Mouse (Mus musculus) MEL (cell line): Measurements from ENCODE around the gene Dnajc5g. TPM values are rescaled to one million over a fixed set of nuclear protein-coding genes. Genes with fewer than 3 reads are reported as not detected.

Experiments
- GABPA ChIP-seq: IDR thresholded peaks from 2 replicates; pipeline ENCODE4 v1.6.1; 2012; ENCODE audit warnings: low read depth, mild to moderate bottlenecking, inconsistent platforms, low read length, improper control_type of control experiment, moderate library complexity
- POLR2A ChIP-seq, 2 experiments: IDR thresholded peaks; 2 replicates each; pipeline ENCODE4 v1.6.1; 2011 to 2012; ENCODE audit warnings: low read length in 2 of 2, mild to moderate bottlenecking in 2 of 2, control low read depth in 1 of 2, improper control_type of control experiment in 1 of 2, low read depth in 1 of 2, moderate library complexity in 1 of 2; ENCODE audit not compliant: control insufficient read depth in 1 of 2, insufficient read depth in 1 of 2, poor library complexity in 1 of 2
- polyA plus RNA-seq, 2 experiments: library from polyadenylated mRNA; stranded (reverse) in 1 of 2; unstranded in 1 of 2; fragments of >175 nt in 1 of 2; fragments of >200 nt in 1 of 2; gene quantifications; 2 replicates each; pipeline versions ENCODE4 v1.2.1 to v1.2.4; 2012; ENCODE audit warnings: low replicate concordance in 2 of 2, low read depth in 1 of 2; ENCODE audit not compliant: insufficient read length in 2 of 2, insufficient read depth in 1 of 2, missing spikeins in 1 of 2
- total RNA-seq: library from RNA; depleted of rRNA; stranded (reverse); fragments of 300-350 nt; gene quantifications from 2 replicates; pipeline ENCODE4 v1.2.3, GENCODE M21; 2012; rRNA removed

Gene Dnajc5g
- total and polyA plus RNA-seq, 3 experiments, result not detected

DNA sequence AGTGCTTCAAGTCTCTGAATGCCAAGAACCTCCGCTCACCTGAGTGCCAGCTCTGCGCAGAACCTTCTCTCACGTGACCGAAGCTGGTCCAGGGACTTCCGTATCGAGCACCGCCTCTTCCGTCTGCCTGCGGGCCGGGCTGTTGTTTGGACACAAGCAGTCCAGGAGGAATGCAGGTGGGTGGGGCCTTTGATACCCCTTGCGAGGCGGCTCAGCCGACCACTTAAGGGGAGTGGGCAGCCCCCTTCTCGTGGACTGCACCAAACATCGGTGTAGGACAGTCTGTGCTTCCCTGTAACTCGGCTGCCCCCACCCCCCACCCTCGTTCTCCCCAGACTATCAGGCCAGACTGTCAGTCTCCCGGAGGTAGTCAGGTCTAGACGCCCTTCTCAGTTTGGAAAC, 48.1 kb downstream of the Dnajc5g start, which contains the start of gene Mpv17 (continued):
- TF ChIP-seq POLR2A (IDR thresholded peaks at IDR 0.05; ENCODE audit: control insufficient read depth in 1 of 2, insufficient read depth in 1 of 2, low read depth in 1 of 2, low read length in 2 of 2, poor library complexity in 1 of 2) (peak in 1 of 2 experiments; percentile 83; a peak in 2 of 4 replicates), GABPA (no peak)

Other genes with a start within 250 kb of the Dnajc5g start
- gene Tmem214, start 238.3 kb upstream of the Dnajc5g start, total RNA-seq, result 41.3 and 50.5 TPM in 2 replicates
- gene Tmem214, start 238.3 kb upstream of the Dnajc5g start, polyA plus RNA-seq, result 100 to 1,000 TPM; 101 to 170 TPM
- gene Agbl5, start 217.6 kb upstream of the Dnajc5g start, total RNA-seq, result 10.6 and 12.8 TPM in 2 replicates
- 10 to 100 TPM in 1 of 2 experiments, not detected in 1; 45.0 TPM for gene Agbl5, start 217.6 kb upstream of the Dnajc5g start, polyA plus RNA-seq
- gene Ost4, start 198.5 kb upstream of the Dnajc5g start, total RNA-seq, result 296 and 321 TPM in 2 replicates
- 100 to 1,000 TPM; 220 to 478 TPM for gene Ost4, start 198.5 kb upstream of the Dnajc5g start, polyA plus RNA-seq
- gene Emilin1, start 192.9 kb upstream of the Dnajc5g start, total RNA-seq, result 1.3 and 1.5 TPM in 2 replicates
- gene Emilin1, start 192.9 kb upstream of the Dnajc5g start, polyA plus RNA-seq, result 1 to 10 TPM in 1 of 2 experiments, not detected in 1; 2.0 TPM
- gene Khk, start 184.9 kb upstream of the Dnajc5g start, total RNA-seq, result 268 and 308 TPM in 2 replicates
- 100 to 1,000 TPM in 1 of 2 experiments, not detected in 1; 461 TPM for gene Khk, start 184.9 kb upstream of the Dnajc5g start, polyA plus RNA-seq
- not detected in 2 replicates for gene Cgref1, start 160.7 kb upstream of the Dnajc5g start, total RNA-seq
- 1 to 10 TPM in 1 of 2 experiments, not detected in 1; 1.4 TPM for gene Cgref1, start 160.7 kb upstream of the Dnajc5g start, polyA plus RNA-seq
- gene Preb, start 145.9 kb upstream of the Dnajc5g start, total RNA-seq, result 141 and 143 TPM in 2 replicates
- 100 to 1,000 TPM in 1 of 2 experiments, not detected in 1; 247 TPM for gene Preb, start 145.9 kb upstream of the Dnajc5g start, polyA plus RNA-seq
- 0.03 and 0.08 TPM in 2 replicates for gene Tcf23, start 137.6 kb upstream of the Dnajc5g start, total RNA-seq
- gene Tcf23, start 137.6 kb upstream of the Dnajc5g start, polyA plus RNA-seq, result under 1 TPM in 1 of 2 experiments, not detected in 1; 0.07 TPM
- gene Atraid, start 58.0 kb upstream of the Dnajc5g start, total RNA-seq, result 31.7 and 37.2 TPM in 2 replicates
- 10 to 100 TPM in 1 of 2 experiments, not detected in 1; 58.0 TPM for gene Atraid, start 58.0 kb upstream of the Dnajc5g start, polyA plus RNA-seq
- 25.6 and 34.5 TPM in 2 replicates for gene Slc5a6, start 57.4 kb upstream of the Dnajc5g start, total RNA-seq
- gene Slc5a6, start 57.4 kb upstream of the Dnajc5g start, polyA plus RNA-seq, result 10 to 100 TPM in 1 of 2 experiments, not detected in 1; 41.7 TPM
- 213 and 228 TPM in 2 replicates for gene Cad, start 51.5 kb upstream of the Dnajc5g start, total RNA-seq
- 100 to 1,000 TPM; 254 to 383 TPM for gene Cad, start 51.5 kb upstream of the Dnajc5g start, polyA plus RNA-seq
- not detected in 2 replicates for gene Slc30a3, start 2.0 kb downstream of the Dnajc5g start, total RNA-seq
- gene Slc30a3, start 2.0 kb downstream of the Dnajc5g start, polyA plus RNA-seq, result not detected
- gene Trim54, start 10.4 kb downstream of the Dnajc5g start, total RNA-seq, result not detected in 2 replicates
- not detected for gene Trim54, start 10.4 kb downstream of the Dnajc5g start, polyA plus RNA-seq
- gene Ucn, start 32.5 kb downstream of the Dnajc5g start, total RNA-seq, result not detected in 2 replicates
- gene Ucn, start 32.5 kb downstream of the Dnajc5g start, polyA plus RNA-seq, result not detected
- gene Mpv17, start 48.0 kb downstream of the Dnajc5g start, total RNA-seq, result 25.4 and 25.8 TPM in 2 replicates
- 10 to 100 TPM in 1 of 2 experiments, not detected in 1; 49.9 TPM for gene Mpv17, start 48.0 kb downstream of the Dnajc5g start, polyA plus RNA-seq
- gene Gm29609, start 73.6 kb downstream of the Dnajc5g start, total RNA-seq, result 5.0 and 5.8 TPM in 2 replicates
- gene Gm29609, start 73.6 kb downstream of the Dnajc5g start, polyA plus RNA-seq, result 1 to 10 TPM in 1 of 2 experiments, not detected in 1; 6.4 TPM
- gene Gtf3c2, start 73.9 kb downstream of the Dnajc5g start, total RNA-seq, result 46.7 and 50.9 TPM in 2 replicates
- 100 to 1,000 TPM in 1 of 2 experiments, not detected in 1; 129 TPM for gene Gtf3c2, start 73.9 kb downstream of the Dnajc5g start, polyA plus RNA-seq
- gene Snx17, start 86.9 kb downstream of the Dnajc5g start, total RNA-seq, result 67.3 and 85.1 TPM in 2 replicates
- gene Snx17, start 86.9 kb downstream of the Dnajc5g start, polyA plus RNA-seq, result 10 to 100 TPM in 1 of 2 experiments, not detected in 1; 85.6 TPM
- gene Eif2b4, start 87.1 kb downstream of the Dnajc5g start, total RNA-seq, result 126 and 151 TPM in 2 replicates
- gene Eif2b4, start 87.1 kb downstream of the Dnajc5g start, polyA plus RNA-seq, result 100 to 1,000 TPM in 1 of 2 experiments, not detected in 1; 282 TPM
- gene Zfp513, start 96.0 kb downstream of the Dnajc5g start, total RNA-seq, result 6.0 and 7.0 TPM in 2 replicates
- 10 to 100 TPM in 1 of 2 experiments, not detected in 1; 15.2 TPM for gene Zfp513, start 96.0 kb downstream of the Dnajc5g start, polyA plus RNA-seq
- gene Ppm1g, start 114.4 kb downstream of the Dnajc5g start, total RNA-seq, result 374 and 408 TPM in 2 replicates
- gene Ppm1g, start 114.4 kb downstream of the Dnajc5g start, polyA plus RNA-seq, result 100 to 1,000 TPM; 169 to 639 TPM
- 40.5 and 42.0 TPM in 2 replicates for gene Nrbp1, start 134.6 kb downstream of the Dnajc5g start, total RNA-seq
- 10 to 100 TPM in 1 of 2 experiments, not detected in 1; 55.2 TPM for gene Nrbp1, start 134.6 kb downstream of the Dnajc5g start, polyA plus RNA-seq
- not detected in 2 replicates for gene Gm9970, start 134.9 kb downstream of the Dnajc5g start, total RNA-seq
- under 1 TPM in 1 of 2 experiments, not detected in 1; 0.24 TPM for gene Gm9970, start 134.9 kb downstream of the Dnajc5g start, polyA plus RNA-seq
- gene Krtcap3, start 145.4 kb downstream of the Dnajc5g start, total RNA-seq, result 1.2 and 1.3 TPM in 2 replicates
- 1 to 10 TPM in 1 of 2 experiments, not detected in 1; 3.3 TPM for gene Krtcap3, start 145.4 kb downstream of the Dnajc5g start, polyA plus RNA-seq
- gene Ift172, start 184.8 kb downstream of the Dnajc5g start, total RNA-seq, result 13.5 and 15.3 TPM in 2 replicates
- gene Ift172, start 184.8 kb downstream of the Dnajc5g start, polyA plus RNA-seq, result 10 to 100 TPM in 1 of 2 experiments, not detected in 1; 21.8 TPM
- gene Fndc4, start 189.8 kb downstream of the Dnajc5g start, total RNA-seq, result not detected in 2 replicates
- under 1 TPM in 1 of 2 experiments, not detected in 1; 0.32 TPM for gene Fndc4, start 189.8 kb downstream of the Dnajc5g start, polyA plus RNA-seq
- 0.04 TPM in 1 of 2 replicates, not detected in the other for gene Gckr, start 191.2 kb downstream of the Dnajc5g start, total RNA-seq
- gene Gckr, start 191.2 kb downstream of the Dnajc5g start, polyA plus RNA-seq, result under 1 TPM in 1 of 2 experiments, not detected in 1; 0.19 TPM